Mouse (Mus musculus) T-helper 1 cell (primary cell): ENCODE measurements around the gene C130050O18Rik.

ENCODE experiments used
- in situ Hi-C: fragments of 300-600 bp; cut with MboI, MseI; formaldehyde crosslinking; loops from one replicate; pipeline ENCODE4 v1.15.1; 2025; ENCODE audit warnings: high pct_unique_total_duplicates

Gene C130050O18Rik

DNA sequence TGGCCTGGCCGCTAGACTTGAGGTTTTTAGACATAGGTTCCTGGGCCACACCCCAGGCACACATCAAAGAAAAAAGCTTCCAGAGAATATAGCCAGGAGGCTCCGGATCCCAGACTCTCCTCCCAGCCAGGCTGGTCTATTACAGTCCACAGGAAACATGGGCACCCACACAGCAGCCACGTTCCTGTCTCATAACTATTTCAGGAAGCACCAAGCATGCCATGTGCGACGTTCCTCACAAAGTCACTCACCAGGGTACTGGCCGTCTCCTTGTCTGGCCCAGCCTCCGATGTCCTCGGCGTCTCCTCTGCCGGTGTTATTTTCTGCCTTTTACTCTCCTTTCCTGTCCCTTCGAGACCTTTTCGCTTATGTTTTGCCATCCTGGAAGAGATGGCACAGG lies 50.1 kb downstream of the C130050O18Rik start:
- in situ Hi-C loops = no loop called here

DNA sequence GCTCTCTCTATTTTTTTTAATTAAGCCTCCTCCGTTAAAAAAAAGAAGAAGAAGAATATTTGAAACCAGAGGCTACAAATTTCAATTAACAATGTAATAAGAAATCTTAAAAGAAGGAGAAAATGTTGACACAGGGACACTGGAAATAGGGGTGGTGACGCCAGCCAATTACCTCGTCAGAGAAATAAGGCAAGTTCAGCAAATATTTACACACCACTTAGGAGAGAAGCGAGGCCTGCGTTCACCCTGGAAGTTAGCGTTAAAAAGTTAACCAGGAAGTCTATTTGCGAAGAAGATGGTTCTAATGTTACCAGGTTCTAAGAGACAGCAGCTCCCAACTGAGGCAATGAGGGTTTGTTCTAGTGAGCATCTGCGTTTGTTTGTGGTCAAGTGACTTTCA lies 52.2 kb downstream of the C130050O18Rik start:
- in situ Hi-C loops = no loop called here

DNA sequence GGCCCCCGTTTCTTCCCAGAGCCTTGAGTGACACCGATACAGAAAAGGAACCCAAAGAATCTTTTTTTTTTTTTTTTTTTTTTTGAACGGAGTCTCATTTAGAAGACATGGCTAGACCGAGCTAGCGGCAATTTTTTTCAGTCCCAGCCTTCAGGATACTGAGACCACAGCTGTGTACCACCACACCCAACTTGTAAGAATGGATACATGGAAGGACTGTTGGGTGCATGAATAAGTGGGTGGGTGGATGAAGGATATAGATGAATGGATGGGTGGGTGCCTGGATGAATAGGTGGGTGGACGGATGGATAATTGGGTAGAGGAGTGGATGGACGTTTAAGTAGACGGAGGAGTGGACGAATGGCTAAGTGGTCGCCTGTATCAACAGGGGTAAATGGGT lies 54.9 kb downstream of the C130050O18Rik start:
- in situ Hi-C loops = no loop called here

DNA sequence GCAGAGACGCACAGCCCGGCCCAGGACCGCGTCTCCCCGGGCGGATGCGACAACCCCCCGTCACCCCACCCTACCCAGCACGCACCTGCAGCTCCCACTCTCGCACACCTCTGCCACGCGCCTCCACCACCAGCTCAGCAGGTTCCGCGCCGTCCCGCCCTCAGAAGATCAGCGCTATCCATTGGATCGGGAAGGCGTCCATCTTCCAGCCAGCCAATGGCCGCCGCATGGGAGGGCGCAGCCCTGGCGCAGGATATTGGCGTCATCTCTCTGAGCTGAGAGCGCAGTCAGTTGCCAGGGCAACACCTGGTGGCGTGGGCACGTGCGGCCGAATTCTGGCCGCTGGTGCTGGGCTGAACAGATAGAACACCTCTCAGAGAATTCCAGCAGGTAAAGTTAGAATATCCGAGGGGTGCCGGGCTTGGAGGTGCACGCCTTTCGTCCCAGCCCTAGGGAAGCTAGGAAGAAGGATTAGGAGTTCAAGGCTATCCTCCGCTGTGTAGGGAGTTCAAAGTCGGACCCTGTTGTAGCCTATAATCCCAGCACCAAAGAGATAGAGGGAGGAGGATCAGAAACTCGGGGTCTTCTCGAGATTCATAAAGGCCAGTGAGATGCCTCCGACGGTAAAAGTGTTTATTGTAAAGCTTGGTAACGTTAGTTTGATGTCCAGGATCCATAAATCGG lies 55.4 kb downstream of the C130050O18Rik start, which contains the start of gene 3110082I17Rik:
Gene 3110082I17Rik, minus strand, starts transcription at position 144 of the 684 bp plus-strand sequence.
- in situ Hi-C loops = no loop called here

DNA sequence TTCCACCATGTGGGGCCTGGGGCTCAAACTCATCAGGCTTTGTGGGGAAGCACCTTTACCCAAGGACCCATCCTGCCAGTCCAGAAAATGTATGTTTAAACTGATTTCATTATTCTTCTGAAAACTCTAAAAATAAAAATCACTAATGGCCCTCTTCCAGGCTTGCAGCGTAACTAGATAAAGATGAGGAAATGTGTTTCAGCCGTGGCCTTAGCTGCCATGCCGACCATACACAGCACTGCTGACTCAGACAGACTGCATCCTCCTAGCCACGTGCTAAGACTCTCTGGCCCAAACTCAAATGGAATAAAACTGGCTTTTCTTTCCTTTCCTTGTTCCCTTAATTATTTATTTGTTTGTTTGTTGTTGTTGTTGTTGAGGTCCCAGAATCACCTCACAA lies 59.8 kb downstream of the C130050O18Rik start:
- in situ Hi-C loops = no loop called here
